Mouse (Mus musculus): ENCODE results near the gene Elf2.

GRCm38 (mm10) chr3:51228038-51228820 is 112.2 kb downstream of the Elf2 start:
- TF ChIP-seq CTCF (IDR thresholded peaks at IDR 0.05; ENCODE audit: insufficient read depth, low read length) (peak; percentile 53), POLR2A (IDR thresholded peaks at IDR 0.05; ENCODE audit: borderline replicate concordance, extremely low read depth, low read depth, low read length) (no peak)
